Mouse (Mus musculus) CD4-positive, CD25-positive, alpha-beta regulatory T cell, adult 4 months (primary cell): ENCODE results near the gene Rbm20. TPM values are rescaled to one million over a fixed set of nuclear protein-coding genes. Genes with fewer than 3 reads are reported as not detected.

Experiments used
- ATAC-seq: one replicate; pipeline ENCODE4 v1.8.0; 2017
- polyA plus RNA-seq, 2 experiments: library from polyadenylated mRNA; unstranded; fragments of 100-300 nt; shearing (Covaris generic); gene quantifications; one replicate each; pipeline ENCODE4 v1.2.1; 2017

Gene Rbm20
- polyA plus RNA-seq, 2 experiments from 2014 or later: 0.17 to 0.32 TPM

DNA sequence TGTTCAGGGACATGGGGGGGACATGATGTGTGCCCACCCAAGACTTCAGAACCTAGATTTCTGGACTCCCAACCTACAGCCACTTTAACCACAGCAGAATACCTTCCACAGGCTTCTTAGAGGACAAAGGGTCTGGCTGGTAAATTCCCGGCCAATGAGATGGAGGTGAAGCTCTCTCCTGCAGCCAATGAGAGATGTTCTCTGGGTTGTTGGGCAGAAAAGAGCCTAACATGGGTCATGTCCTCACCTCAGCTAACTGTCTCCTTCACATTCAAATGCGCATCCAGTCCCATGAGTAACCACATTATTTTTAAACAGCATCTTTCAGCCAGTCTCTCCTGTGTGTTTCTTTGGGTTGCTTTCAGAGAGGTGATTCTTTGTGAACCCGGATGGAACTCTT is 5.7 kb upstream of the Rbm20 start:
- ATAC-seq: no peak

DNA sequence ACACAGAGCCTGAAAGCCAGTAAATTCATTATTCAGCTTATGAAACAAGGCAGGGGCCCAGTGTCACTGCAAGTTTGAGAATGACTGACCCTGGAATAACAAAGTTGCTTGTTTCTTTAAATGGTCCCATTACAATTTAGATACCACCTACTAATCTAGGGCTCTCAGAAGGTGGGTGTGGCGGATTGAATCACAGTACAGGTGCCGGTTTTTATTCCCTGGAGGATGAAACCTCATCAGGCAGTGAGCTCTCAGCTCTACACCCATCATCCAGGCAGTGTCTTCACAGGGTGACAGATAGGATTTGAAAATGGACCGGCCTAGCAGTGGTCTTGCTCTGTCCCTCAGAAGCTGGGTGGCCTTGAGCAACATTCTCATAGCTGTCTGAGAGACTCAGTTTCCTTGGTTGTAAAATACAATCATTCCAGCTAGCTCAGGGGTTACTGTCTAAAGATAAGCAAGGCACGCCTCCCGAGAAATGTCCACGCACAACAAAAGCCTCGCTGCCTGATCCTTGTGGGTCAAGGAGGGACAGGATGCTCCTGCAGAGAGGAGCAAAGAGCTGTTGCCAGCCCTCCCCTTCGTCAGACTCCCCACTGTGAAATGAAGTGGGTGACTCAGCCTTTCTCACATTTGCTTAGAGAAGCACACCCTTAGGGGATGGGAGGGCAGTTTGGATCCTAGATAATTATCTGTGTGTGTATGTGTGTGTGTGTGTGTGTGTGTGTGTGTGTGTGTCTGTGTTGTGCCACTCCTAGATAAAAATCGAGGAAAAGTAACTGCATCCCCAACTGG is 2.8 kb upstream of the Rbm20 start:
- ATAC-seq: no peak

DNA sequence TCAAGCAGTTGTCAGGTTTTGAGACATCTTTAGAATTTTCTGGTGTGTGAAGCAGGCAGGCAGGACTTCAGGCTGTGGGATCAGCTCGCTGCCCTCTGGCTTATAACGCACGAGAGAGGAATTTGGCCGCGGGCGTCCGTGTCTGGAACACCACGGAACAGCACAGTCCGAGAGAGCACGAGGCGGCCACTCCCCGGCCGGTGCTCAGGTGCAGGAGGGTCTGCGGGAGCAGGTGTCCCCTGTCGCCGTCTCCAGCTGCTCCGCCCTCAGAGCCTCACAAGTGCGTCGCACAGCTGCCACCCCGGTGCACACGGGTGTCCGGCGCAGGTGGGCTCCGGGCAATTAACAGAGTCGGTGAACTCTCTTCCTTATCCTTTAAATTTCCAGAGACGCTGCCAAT is 878 bp upstream of the Rbm20 start:
- no peak for ATAC-seq

DNA sequence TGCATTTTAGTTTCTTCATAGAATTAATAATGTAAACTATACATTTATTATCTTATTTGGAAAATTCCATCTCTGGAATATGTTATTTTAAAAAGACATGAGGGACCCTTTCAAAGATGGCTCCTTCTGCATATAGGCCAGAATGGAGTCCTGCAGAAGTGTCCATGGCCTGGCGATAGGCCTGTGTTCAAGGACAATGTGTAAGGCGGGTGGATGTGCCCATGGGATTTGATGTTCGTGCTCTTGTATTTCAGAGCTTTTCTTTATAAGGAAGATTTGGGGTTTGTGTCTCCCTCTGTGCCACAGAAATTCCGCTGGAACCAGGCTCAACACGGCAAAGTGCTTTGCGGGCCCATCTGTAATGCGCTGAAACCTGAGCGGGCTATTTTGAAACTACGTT is 2.1 kb downstream of the Rbm20 start:
- ATAC-seq: no peak

DNA sequence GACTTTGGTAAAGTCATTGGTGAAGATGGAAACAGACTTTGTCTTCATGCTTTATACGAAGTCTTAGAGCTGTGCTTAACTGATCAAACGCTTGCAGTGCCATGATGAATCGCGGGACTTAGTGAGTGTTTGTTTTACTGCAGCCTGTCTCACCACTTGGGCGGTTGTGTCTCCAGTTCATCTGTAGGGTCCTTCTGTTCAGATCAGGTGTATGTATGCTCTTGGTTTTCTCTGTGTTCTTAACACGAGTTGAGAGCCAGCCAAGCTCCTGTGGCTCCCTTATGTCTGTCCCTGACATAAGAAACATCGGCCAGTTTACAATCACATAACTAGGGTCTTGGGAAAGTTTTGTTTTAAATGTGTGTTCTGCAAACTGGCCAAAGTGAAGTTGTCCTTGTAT is 2.9 kb downstream of the Rbm20 start:
- no peak for ATAC-seq

DNA sequence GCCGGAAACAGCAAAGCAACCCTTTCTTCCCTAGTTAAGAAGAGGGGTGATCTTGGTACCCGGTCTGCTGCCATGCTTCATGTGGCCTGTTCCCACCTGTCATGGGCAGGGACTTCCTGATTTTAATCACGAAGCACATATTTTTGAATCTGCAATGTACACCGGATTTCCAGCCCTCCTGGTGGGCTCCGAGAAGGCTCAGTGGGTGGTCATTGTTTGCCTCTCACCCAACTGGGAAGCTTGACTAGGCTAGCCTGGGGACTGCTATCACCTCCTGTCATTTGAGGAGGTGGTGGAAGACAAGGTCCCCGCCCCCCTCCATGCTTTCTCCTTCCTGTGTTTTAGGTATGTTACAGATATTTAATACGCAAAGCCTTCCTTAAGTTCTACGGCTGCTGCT is 5.3 kb downstream of the Rbm20 start:
- no peak for ATAC-seq

GRCm38 (mm10) chr19:53687592-53687991 is 10.5 kb downstream of the Rbm20 start:
- ATAC-seq: no peak

GRCm38 (mm10) chr19:53690816-53691215 is 13.7 kb downstream of the Rbm20 start:
- no peak for ATAC-seq

DNA sequence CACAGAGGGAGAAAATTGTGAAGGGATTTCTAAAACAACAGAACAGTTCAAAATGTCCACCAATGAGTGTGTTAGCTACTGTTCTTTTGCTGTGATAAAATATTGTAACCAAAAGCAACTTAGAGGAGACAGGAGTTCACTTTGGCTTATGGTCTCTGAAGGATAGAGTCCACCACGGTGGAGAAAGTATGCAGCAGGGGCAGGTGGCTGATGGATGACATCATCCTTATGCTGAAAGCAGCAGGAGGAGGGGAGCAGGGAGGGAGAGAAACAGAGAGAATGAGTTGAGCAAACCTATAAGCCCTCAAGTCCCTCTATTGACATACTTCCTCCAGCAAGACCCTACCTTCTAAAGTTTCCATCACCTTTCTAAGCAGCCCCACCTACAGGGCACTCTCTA is 16.9 kb downstream of the Rbm20 start:
- ATAC-seq: no peak

- ATAC-seq: no peak
Measured at GRCm38 (mm10) chr19:53696079-53696478, 19.0 kb downstream of the Rbm20 start.

DNA sequence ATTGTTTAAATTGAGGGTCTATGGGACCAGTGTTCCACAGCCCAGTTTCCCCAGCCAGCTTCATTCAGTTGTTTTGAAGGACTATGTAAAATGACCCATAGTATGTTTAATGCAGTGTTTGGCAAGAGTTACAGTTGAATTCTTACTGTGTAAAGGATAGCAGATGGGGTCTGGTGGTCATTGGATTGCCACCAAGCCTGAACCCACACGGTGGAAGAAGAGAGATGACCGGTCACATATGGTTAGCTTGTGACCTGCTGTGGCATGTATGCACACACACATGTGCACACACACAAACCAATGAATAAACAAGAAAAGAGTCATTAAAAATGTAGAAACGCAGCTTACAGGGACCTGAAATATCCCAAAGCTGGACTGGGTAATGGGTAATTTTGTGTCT is 19.5 kb downstream of the Rbm20 start:
- ATAC-seq: no peak

GRCm38 (mm10) chr19:53697376-53698126 is 20.4 kb downstream of the Rbm20 start:
- ATAC-seq: no peak

DNA sequence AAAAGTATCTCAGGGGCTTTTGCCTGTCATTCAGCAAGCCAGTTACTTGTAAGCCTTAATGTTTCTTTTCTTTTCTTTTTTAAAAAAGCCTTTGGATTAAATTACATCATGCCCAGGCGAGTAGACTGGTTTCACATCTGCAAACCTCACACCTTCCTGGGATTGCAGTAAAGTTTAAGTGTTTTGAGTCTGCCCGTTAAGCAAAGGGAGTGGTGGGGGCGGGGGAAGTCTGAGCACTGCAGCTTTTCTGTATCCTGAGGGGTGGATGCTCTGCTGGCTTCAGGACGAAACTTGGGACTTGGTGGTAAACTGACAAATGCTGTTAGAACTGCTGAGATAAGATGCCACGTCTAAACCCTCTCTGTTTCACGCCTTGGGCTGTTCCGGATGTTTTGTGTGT is 22.6 kb downstream of the Rbm20 start:
- ATAC-seq: no peak

DNA sequence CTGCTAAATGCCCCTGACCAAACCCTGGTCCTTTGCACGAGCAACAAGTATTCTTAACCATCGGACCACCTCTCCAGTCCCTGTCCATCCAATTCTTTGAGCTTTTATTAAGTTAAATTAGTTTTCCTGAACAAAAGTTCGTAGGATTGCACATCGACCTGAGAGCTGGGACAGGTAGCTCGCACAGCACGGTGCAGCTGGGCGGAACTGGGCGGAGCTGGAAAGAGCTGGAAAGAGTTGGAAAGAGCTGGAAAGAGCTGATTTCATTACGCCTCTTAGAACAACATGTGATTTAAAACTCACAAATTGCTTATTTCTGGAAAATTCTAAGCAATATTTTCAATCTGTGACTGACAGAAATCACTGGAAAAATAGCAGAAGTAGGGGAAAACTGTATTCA is 24.3 kb downstream of the Rbm20 start:
- no peak for ATAC-seq

DNA sequence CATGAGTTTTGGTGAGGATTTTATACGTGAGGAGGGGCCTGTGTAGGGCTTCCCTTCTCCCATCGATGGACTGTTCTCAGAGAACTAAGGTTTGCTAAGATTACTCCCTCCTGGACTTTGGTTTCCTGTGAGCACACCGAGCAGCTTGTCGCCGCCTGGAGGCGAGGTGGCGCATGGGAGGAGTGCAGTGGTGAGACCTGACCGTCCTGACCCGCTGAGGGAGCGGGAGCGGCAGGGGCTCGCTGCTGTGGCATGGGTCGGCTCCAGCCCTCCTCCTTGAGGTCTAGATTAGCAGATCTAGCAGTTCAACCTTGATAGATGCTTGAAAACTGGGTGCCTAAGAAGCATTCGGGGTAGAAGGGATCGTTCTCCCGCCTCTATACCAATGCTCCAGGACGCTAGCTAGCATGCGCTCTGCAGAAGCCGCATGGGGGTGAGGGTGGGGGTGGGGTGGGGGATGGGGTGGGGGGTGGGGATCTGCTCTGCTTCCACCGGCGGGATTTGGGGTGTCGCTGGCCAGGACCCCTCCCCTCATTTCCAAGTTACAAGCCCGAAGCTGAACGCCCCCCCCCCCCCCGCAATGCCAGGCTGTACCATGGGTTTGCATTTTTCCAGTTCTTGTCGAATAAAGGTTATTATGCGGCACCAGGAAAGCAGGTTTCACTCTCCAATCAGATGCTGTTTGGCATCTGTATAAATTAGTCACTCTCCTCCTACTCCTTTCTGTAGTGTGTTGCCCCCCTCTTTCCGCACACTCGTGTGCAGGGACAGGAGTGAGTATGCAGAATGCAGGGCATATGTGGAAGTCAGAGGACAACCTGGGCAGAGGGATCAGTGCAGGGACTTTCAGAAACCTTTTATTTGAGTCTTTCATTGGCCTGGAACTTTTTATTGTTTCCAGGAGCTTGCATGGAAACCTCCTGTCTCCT is 28.1 kb downstream of the Rbm20 start:
- ATAC-seq: no peak

DNA sequence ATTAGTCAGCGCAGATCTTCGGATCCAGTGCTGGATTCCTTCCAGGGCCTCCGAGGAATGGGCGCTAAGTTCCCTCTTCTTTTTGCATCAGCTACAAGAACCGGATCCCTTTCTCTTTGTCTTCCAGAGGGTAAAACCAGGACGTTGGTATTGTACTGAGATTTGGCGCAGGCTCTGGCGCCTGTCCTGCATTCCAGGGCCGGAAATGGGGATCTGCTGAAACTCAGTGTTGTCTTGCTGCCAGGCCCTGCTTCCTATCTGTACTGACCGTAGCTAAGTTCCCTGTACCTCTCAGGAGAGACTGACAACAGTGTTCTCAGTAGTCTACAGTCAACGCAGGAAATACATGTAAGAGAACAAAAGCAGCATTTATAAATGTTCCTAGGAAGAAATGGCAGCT is 31.3 kb downstream of the Rbm20 start:
- ATAC-seq: no peak

DNA sequence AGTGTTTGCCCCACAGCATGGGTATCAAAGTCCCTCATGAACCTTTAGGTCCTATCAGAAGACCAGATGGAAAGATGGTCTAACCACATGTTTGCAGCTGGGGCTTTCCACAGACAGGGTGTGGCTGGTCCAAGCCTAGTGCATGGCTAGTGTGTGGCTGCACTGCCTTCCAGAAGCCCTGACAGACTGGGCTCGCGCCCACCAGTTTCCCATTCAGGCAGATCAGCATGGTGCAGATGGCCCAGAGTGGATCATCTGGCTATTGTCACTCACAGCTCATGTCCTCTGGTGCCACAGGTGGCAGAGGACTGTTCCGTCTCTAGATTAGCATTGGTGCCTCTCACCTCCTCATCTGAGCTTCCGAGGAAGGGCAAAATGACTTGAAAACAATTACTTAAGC is 33.8 kb downstream of the Rbm20 start:
- no peak for ATAC-seq

- no peak for ATAC-seq
Measured at GRCm38 (mm10) chr19:53711261-53711890, 34.3 kb downstream of the Rbm20 start.

DNA sequence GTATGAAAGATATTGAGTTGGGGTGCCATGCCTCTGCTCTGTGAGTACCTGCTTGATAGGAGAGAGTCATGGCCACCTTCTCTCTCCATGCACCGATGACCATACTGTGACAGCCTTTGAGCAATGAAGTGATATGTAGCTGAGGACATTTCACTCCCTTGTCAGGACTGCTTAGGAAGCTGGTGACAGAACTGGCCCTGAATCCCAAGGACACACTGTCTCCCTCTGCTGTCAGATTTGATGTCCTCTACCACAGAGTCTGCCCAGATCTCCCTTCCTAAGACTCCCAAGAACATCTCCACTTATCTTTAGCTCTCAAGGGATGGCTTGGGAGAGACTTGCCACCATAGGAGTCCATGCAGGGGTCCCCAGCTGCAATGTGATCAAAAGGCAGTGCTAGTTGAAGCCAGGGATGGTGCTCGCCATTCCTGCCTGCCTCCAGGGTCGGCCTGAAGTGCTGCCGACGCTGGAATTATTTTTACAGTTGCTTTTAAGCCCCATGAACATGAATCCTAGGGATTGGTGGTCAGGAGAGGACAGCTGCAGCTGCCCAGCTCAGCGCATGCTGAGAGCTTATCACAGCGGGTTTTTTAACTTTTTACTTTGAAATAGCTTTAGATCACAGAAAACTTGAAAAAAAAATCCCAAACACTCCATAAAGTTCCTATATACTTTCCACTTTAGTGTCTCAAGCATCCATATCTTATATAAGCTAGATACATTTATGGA is 35.4 kb downstream of the Rbm20 start:
- ATAC-seq: no peak

DNA sequence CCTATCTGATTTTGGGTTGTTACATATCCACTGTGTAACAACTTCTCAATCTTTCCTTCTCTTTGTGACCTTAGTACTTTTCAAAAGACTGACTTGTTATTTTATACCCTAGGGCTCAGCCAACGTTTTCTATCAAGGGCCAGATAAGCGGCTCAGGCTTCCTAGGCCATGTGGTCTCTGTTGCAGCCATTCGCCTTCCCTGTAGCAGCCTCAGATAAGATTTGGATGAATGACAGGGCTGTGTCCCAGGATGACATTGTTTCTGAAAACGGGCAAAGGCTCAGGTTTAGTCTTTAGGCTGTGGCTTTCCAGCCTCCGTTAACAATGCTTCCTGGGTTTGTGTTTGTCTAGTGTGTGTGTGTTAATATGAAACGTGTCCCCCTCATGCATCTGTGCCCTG is 36.3 kb downstream of the Rbm20 start:
- ATAC-seq: no peak

DNA sequence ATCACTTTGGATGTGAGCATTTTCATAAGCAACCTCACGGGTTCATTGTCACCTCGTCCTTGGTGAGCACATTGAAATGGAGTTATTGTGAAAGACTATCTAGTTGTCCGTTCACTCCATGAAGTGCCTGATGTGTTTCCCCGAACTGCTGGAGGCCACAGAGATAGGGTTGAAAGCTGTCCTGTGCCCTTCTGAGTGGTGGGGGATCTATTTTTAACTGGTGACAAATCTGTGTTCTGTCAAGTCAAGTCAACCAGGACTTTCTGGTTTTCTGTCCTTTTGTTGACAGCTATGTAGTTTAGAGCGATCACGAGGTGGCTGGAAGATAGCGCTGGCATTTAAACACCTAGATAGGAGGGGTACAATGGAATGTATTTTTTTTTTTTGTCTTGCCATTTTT is 39.4 kb downstream of the Rbm20 start:
- ATAC-seq: no peak

- no peak for ATAC-seq
Measured at GRCm38 (mm10) chr19:53717364-53717763, 40.3 kb downstream of the Rbm20 start.
